Mouse (Mus musculus): ENCODE data around the gene Disp2.

DNA sequence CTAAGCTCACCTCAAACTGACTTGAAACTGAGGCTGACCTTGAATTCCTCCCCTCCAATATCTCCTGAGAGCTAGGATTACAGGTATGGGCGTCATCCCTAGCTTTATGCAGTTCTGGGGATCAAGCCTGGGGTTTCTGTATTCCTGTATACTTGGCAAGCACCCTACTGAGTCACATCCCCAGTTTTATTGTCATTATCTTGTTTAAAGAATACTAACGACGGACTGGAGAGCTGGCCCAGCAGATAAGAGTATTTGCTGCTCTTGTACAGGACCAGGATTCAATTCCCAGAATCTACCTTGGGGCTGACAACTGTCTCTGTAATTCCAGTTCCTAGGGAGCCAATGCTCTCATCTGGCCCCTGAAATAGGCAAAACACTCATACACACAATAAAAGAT is 26.2 kb downstream of the Disp2 start:
- no peak for TF ChIP-seq GATA1 (IDR thresholded peaks at IDR 0.05; ENCODE audit: borderline replicate concordance, low read length)
- no peak for TF ChIP-seq FLI1 (IDR thresholded peaks at IDR 0.05; ENCODE audit: low read length)

Data from megakaryocyte, embryonic 14.5 days (primary cell).